Mouse (Mus musculus): ENCODE data around the gene Zfp423.

The Zfp423 gene

GRCm38 (mm10) chr8:87952298-87952697 lies 7.1 kb downstream of the Zfp423 start:
- DNase-seq (ENCODE audit: low spot score) = no peak

- DNase-seq (ENCODE audit: low spot score) = no peak
Measured at GRCm38 (mm10) chr8:87944225-87944934, 15.0 kb downstream of the Zfp423 start.

GRCm38 (mm10) chr8:87943651-87944091 lies 15.7 kb downstream of the Zfp423 start:
- no peak for DNase-seq (ENCODE audit: low spot score)

GRCm38 (mm10) chr8:87940646-87941045 lies 18.7 kb downstream of the Zfp423 start:
- DNase-seq (ENCODE audit: low spot score) = peak; percentile 52

- DNase-seq (ENCODE audit: low spot score) = no peak
Measured at GRCm38 (mm10) chr8:87939308-87939936, 20.0 kb downstream of the Zfp423 start.

- peak; percentile 93 for DNase-seq (ENCODE audit: low spot score)
Measured at GRCm38 (mm10) chr8:87938351-87939232, 20.8 kb downstream of the Zfp423 start.

GRCm38 (mm10) chr8:87937211-87937610 lies 22.2 kb downstream of the Zfp423 start:
- no peak for DNase-seq (ENCODE audit: low spot score)

GRCm38 (mm10) chr8:87935088-87935680 lies 24.2 kb downstream of the Zfp423 start:
- no peak for DNase-seq (ENCODE audit: low spot score)

- no peak for DNase-seq (ENCODE audit: low spot score)
Measured at GRCm38 (mm10) chr8:87934175-87934574, 25.2 kb downstream of the Zfp423 start.

- DNase-seq (ENCODE audit: low spot score) = no peak
Measured at GRCm38 (mm10) chr8:87933752-87934151, 25.6 kb downstream of the Zfp423 start.

GRCm38 (mm10) chr8:87928857-87929256 lies 30.5 kb downstream of the Zfp423 start:
- DNase-seq (ENCODE audit: low spot score) = no peak

- DNase-seq (ENCODE audit: low spot score) = peak; percentile 29
Measured at GRCm38 (mm10) chr8:87927034-87927830, 32.2 kb downstream of the Zfp423 start.

GRCm38 (mm10) chr8:87926098-87926890 lies 33.1 kb downstream of the Zfp423 start:
- peak; percentile 87 for DNase-seq (ENCODE audit: low spot score)

GRCm38 (mm10) chr8:87922936-87923335 lies 36.5 kb downstream of the Zfp423 start:
- DNase-seq (ENCODE audit: low spot score) = no peak

- peak; percentile 33 for DNase-seq (ENCODE audit: low spot score)
Measured at GRCm38 (mm10) chr8:87922446-87922845, 36.9 kb downstream of the Zfp423 start.

- no peak for DNase-seq (ENCODE audit: low spot score)
Measured at GRCm38 (mm10) chr8:87918004-87918403, 41.4 kb downstream of the Zfp423 start.

GRCm38 (mm10) chr8:87915763-87916162 lies 43.6 kb downstream of the Zfp423 start:
- DNase-seq (ENCODE audit: low spot score) = peak; percentile 18

GRCm38 (mm10) chr8:87914247-87914967 lies 45.0 kb downstream of the Zfp423 start:
- no peak for DNase-seq (ENCODE audit: low spot score)

GRCm38 (mm10) chr8:87908940-87909339 lies 50.5 kb downstream of the Zfp423 start:
- no peak for DNase-seq (ENCODE audit: low spot score)

- no peak for DNase-seq (ENCODE audit: low spot score)
Measured at GRCm38 (mm10) chr8:87905404-87905803, 54.0 kb downstream of the Zfp423 start.

Data from MN1 (cell line).